Mouse (Mus musculus) liver, embryonic 14.5 days (tissue): ENCODE measurements around the gene Hsd11b1.

Source experiments
- CTCF ChIP-seq: IDR thresholded peaks from 2 replicates; pipeline ENCODE4 v1.5.1; 2016; ENCODE audit warnings: antibody characterized with exemption, low read depth, control low read depth
- EP300 ChIP-seq: IDR thresholded peaks from 2 replicates; pipeline ENCODE4 v1.6.1; 2016; ENCODE audit warnings: antibody characterized with exemption, low read depth

DNA sequence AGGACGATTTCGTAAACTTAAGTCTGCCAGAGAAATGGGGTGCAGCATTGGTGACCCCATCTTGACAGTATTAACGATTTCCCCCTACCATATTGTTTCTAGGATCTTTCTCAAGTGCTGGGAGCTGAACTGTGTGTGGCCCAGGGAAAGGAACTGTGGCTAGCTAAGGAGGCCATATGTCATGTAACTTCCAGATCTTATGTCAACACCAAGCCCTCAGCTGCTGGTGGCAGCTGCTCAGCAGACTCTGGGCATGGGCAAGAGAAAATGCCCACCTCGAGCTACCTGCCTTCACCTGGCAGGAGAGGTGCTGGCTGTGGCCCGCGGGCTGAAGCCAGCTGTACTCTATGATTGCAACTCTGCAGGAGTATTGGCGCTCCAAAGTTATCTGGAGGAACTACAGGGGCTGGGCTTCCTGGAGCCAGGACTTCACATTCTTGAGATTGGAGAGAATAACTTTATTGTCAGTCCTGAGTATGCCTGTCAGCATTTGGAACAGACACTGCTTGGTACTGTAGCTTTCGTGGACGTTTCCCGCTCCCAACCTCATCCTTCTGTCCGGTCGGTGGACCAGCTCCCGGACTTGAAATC lies 89.6 kb downstream of the Hsd11b1 start:
- TF ChIP-seq CTCF (no peak), EP300 (no peak)
